Mouse (Mus musculus) lung, embryonic 16.5 days (tissue): ENCODE measurements around the gene Bahcc1. TPM values are rescaled to one million over a fixed set of nuclear protein-coding genes. Genes with fewer than 3 reads are reported as not detected.

ENCODE experiments used
- ATAC-seq: fragments of 200-750 bp; cut with Nextera tagmentation; 2 replicates; pipeline ENCODE4 v1.8.0; 2017; ENCODE audit warnings: low read depth, mild to moderate bottlenecking, moderate library complexity
- H3K27ac ChIP-seq: fragments of 300-500 bp; sonication (generic); 2 replicates; pipeline ENCODE4 v1.5.1; 2014; ENCODE audit warnings: mild to moderate bottlenecking, control low read depth, low read length
- H3K27me3 ChIP-seq: fragments of 300-500 bp; sonication (generic); 2 replicates; pipeline ENCODE4 v1.6.1; 2014; ENCODE audit warnings: low read depth, low read length, mixed read lengths; ENCODE audit not compliant: control insufficient read depth, insufficient read depth
- H3K36me3 ChIP-seq: fragments of 300-500 bp; sonication (generic); 2 replicates; pipeline ENCODE4 v1.6.1; 2014; ENCODE audit warnings: low read length; ENCODE audit not compliant: control insufficient read depth, insufficient read depth
- H3K4me1 ChIP-seq: fragments of 300-500 bp; sonication (generic); replicated peaks from 2 replicates; pipeline ENCODE4 v1.6.1; 2014; ENCODE audit warnings: low read length, mixed read lengths; ENCODE audit not compliant: control insufficient read depth, insufficient read depth
- H3K4me2 ChIP-seq: fragments of 300-500 bp; sonication (generic); 2 replicates; pipeline ENCODE4 v1.6.1; 2014; ENCODE audit warnings: low read depth, low read length, control low read depth
- H3K4me3 ChIP-seq: fragments of 300-500 bp; sonication (generic); 2 replicates; pipeline ENCODE4 v1.5.1; 2014; ENCODE audit warnings: mild to moderate bottlenecking, low read length, control low read depth
- H3K9ac ChIP-seq: fragments of 300-500 bp; sonication (generic); 2 replicates; pipeline ENCODE4 v1.6.1; 2014; ENCODE audit warnings: low read length, control low read depth
- H3K9me3 ChIP-seq: fragments of 300-500 bp; sonication (generic); 2 replicates; pipeline ENCODE4 v1.6.1; 2016; ENCODE audit warnings: low read length; ENCODE audit not compliant: control insufficient read depth
- WGBS: fragments of 180-500 bp; shearing (Covaris S2); extraction: QIAGEN DNeasy Blood & Tissue Kit; methylation state at CpG from one replicate; pipeline ENCODE4 v1.1.7; 2014; 5-methylcytosine and 5-hydroxymethylcytosine counted together
- polyA plus RNA-seq: library from polyadenylated mRNA; unstranded; fragments of >200 nt; fragmentation: Nextera tagmentation; extraction: Ambion mirVana; gene quantifications from 2 replicates; pipeline ENCODE4 v1.2.1, GENCODE M21; 2015

Gene Bahcc1
- polyA plus RNA-seq, 1 experiment from 2014 or later = 7.5 TPM

- Histone ChIP-seq H3K27me3 (no peaks in the 10 kb centered on the region), H3K9ac (no peak overlapping the region), H3K4me2 (no peak overlapping the region), H3K36me3 (no peaks in the 10 kb centered on the region), H3K4me1 (peaks cover 61% of the 10 kb centered on the region), H3K27ac (no peak overlapping the region; the same call in 1 of the 2 replicates), H3K9me3 (no peaks in the 10 kb centered on the region), H3K4me3 (no peak overlapping the region)
- ATAC-seq = no peak
- 56% methylated on average over 6 of the region's 6 CpGs for WGBS
These were observed 31.3 kb downstream of the Bahcc1 start for GRCm38 (mm10) chr11:120264008-120264407.

GRCm38 (mm10) chr11:120265458-120265857 is 32.7 kb downstream of the Bahcc1 start:
- no peaks in the 10 kb centered on the region for H3K9me3 ChIP-seq
- no peak for ATAC-seq
- H3K27ac ChIP-seq = no peak overlapping the region
- H3K36me3 ChIP-seq = no peaks in the 10 kb centered on the region
- H3K4me3 ChIP-seq = no peak overlapping the region
- H3K4me1 ChIP-seq = peaks cover 53% of the 10 kb centered on the region
- H3K27me3 ChIP-seq = no peaks in the 10 kb centered on the region
- H3K4me2 ChIP-seq = no peak overlapping the region
- no peak overlapping the region for H3K9ac ChIP-seq
- 45% methylated on average over 5 of the region's 5 CpGs for WGBS

- no peaks in the 10 kb centered on the region for H3K9me3 ChIP-seq
- H3K4me3 ChIP-seq = no peak overlapping the region
- H3K4me2 ChIP-seq = no peak overlapping the region
- H3K27me3 ChIP-seq = no peaks in the 10 kb centered on the region
- ATAC-seq = no peak
- 85% methylated on average over 14 of the region's 14 CpGs for WGBS
- peaks cover 44% of the 10 kb centered on the region for H3K4me1 ChIP-seq
- H3K9ac ChIP-seq = no peak overlapping the region
- 0 out of 2 replicates have a peak, but pooled peaks cover 4% of the 10 kb centered on the region for H3K36me3 ChIP-seq
- no peak overlapping the region for H3K27ac ChIP-seq
These were observed 33.6 kb downstream of the Bahcc1 start for GRCm38 (mm10) chr11:120266259-120266758.

GRCm38 (mm10) chr11:120267274-120267673 is 34.5 kb downstream of the Bahcc1 start:
- no peak overlapping the region for H3K27ac ChIP-seq
- H3K4me1 ChIP-seq = peaks cover 34% of the 10 kb centered on the region
- no peaks in the 10 kb centered on the region for H3K27me3 ChIP-seq
- H3K9ac ChIP-seq = no peak overlapping the region
- H3K9me3 ChIP-seq = no peaks in the 10 kb centered on the region
- no peak overlapping the region for H3K4me3 ChIP-seq
- ATAC-seq = no peak
- 67% methylated on average over 2 of the region's 2 CpGs for WGBS
- no peak overlapping the region for H3K4me2 ChIP-seq
- H3K36me3 ChIP-seq = peaks cover 13% of the 10 kb centered on the region

- H3K9me3 ChIP-seq = no peaks in the 10 kb centered on the region
- no peak overlapping the region for H3K27ac ChIP-seq
- H3K4me1 ChIP-seq = peaks cover 30% of the 10 kb centered on the region
- no peak overlapping the region for H3K4me3 ChIP-seq
- H3K36me3 ChIP-seq = peaks cover 17% of the 10 kb centered on the region
- no peak for ATAC-seq
- H3K27me3 ChIP-seq = no peaks in the 10 kb centered on the region
- no peak overlapping the region for H3K9ac ChIP-seq
- H3K4me2 ChIP-seq = no peak overlapping the region
- 65% methylated on average over 3 of the region's 3 CpGs for WGBS
These were observed 34.9 kb downstream of the Bahcc1 start for GRCm38 (mm10) chr11:120267676-120268075.

- H3K27me3 ChIP-seq = no peaks in the 10 kb centered on the region
- WGBS = 82% methylated on average over 10 of the region's 10 CpGs
- H3K9me3 ChIP-seq = no peaks in the 10 kb centered on the region
- H3K4me3 ChIP-seq = no peak overlapping the region
- H3K36me3 ChIP-seq = peaks cover 22% of the 10 kb centered on the region
- H3K4me1 ChIP-seq = peaks cover 23% of the 10 kb centered on the region
- ATAC-seq = no peak
- no peak overlapping the region for H3K9ac ChIP-seq
- no peak overlapping the region for H3K27ac ChIP-seq
- H3K4me2 ChIP-seq = no peak overlapping the region
These were observed 35.6 kb downstream of the Bahcc1 start for GRCm38 (mm10) chr11:120268195-120268967.

GRCm38 (mm10) chr11:120269007-120269406 is 36.3 kb downstream of the Bahcc1 start:
- Histone ChIP-seq H3K4me3 (no peak overlapping the region), H3K36me3 (peaks cover 27% of the 10 kb centered on the region), H3K27ac (no peak overlapping the region), H3K9me3 (no peaks in the 10 kb centered on the region), H3K4me1 (peaks cover 17% of the 10 kb centered on the region), H3K27me3 (no peaks in the 10 kb centered on the region), H3K4me2 (no peak overlapping the region), H3K9ac (no peak overlapping the region)
- ATAC-seq = no peak
- WGBS = 97% methylated on average over 3 of the region's 3 CpGs

- Histone ChIP-seq H3K4me3 (no peak overlapping the region), H3K4me2 (no peak overlapping the region), H3K9ac (no peak overlapping the region), H3K27me3 (no peaks in the 10 kb centered on the region), H3K9me3 (no peaks in the 10 kb centered on the region), H3K4me1 (peaks cover 15% of the 10 kb centered on the region; the same call in 1 of the 2 replicates), H3K27ac (no peak overlapping the region), H3K36me3 (peaks cover 31% of the 10 kb centered on the region)
- no peak for ATAC-seq
- WGBS = 70% methylated on average over 8 of the region's 8 CpGs
These were observed 36.9 kb downstream of the Bahcc1 start for GRCm38 (mm10) chr11:120269498-120270104.

- H3K9ac ChIP-seq = no peak overlapping the region
These were observed 46.6 kb downstream of the Bahcc1 start for GRCm38 (mm10) chr11:120279335-120279734.

More at GRCm38 (mm10) chr11:120279335-120279734, 46.6 kb downstream of the Bahcc1 start:
- peak; percentile 32; the same call in 1 of the 2 replicates for ATAC-seq
- H3K27ac ChIP-seq = peak overlapping the region; percentile 58
- WGBS = 72% methylated on average over 11 of the region's 11 CpGs
- H3K27me3 ChIP-seq = no peaks in the 10 kb centered on the region
- no peaks in the 10 kb centered on the region for H3K9me3 ChIP-seq
- H3K4me3 ChIP-seq = no peak overlapping the region
- H3K4me1 ChIP-seq = peaks cover 19% of the 10 kb centered on the region
- H3K4me2 ChIP-seq = no peak overlapping the region
- H3K36me3 ChIP-seq = peaks cover 25% of the 10 kb centered on the region
